Mouse (Mus musculus) adrenal gland, postnatal 36 days (tissue): Measurements from ENCODE around the gene Phlpp1. TPM values are rescaled to one million over a fixed set of nuclear protein-coding genes. Genes with fewer than 3 reads are reported as not detected.
A peak's percentile ranks its signal among the peaks of the same experiment; 100 is the strongest.

ENCODE experiments used
- DNase-seq, 2 experiments: peaks; one replicate each; pipeline ENCODE4 v3.0.0; 2021; ENCODE audit warnings: mixed read lengths in 1 of 2
- long read RNA-seq, 2 experiments: library from polyadenylated mRNA; stranded (forward); transcript quantifications; one replicate each; pipeline ENCODE4 v2.0.0; 2021; ENCODE audit warnings: borderline sequencing depth in 2 of 2
- total RNA-seq, 2 experiments: library from RNA; stranded (reverse); gene quantifications; 2 replicates each; pipeline ENCODE4 v1.2.3; 2021

The Phlpp1 gene
- total RNA-seq = 10 to 100 TPM; 14.3 to 16.9 TPM
- long read RNA-seq, experiment 1, full-length matches to known transcripts = 2 of 5 reads
- long read RNA-seq, experiment 1, partial matches to known transcripts = 2 of 5 reads
- long read RNA-seq, experiment 1, other reads (novel, unspliced or antisense) = 1 of 5 reads
- long read RNA-seq, experiment 2, partial matches to known transcripts = 1 of 1 reads
- long read RNA-seq, experiment 2, other reads (novel, unspliced or antisense) = 0 of 1 reads

GRCm38 (mm10) chr1:106171241-106172220 is at the start of gene Phlpp1:
Phlpp1 (plus strand) TSS chr1:106171752.
- DNase-seq = peak; percentile 100

- DNase-seq = no peak
Observed at GRCm38 (mm10) chr1:106126601-106127000, 45.0 kb upstream of the Phlpp1 start.

- no peak for DNase-seq
Observed at GRCm38 (mm10) chr1:106131697-106132349, 39.7 kb upstream of the Phlpp1 start.

GRCm38 (mm10) chr1:106132350-106132700 is 39.2 kb upstream of the Phlpp1 start:
- DNase-seq = no peak

GRCm38 (mm10) chr1:106138691-106139090 is 32.9 kb upstream of the Phlpp1 start:
- DNase-seq = no peak

GRCm38 (mm10) chr1:106139137-106139536 is 32.4 kb upstream of the Phlpp1 start:
- DNase-seq = no peak

- no peak for DNase-seq
Observed at GRCm38 (mm10) chr1:106142010-106142409, 29.5 kb upstream of the Phlpp1 start.

GRCm38 (mm10) chr1:106144534-106144933 is 27.0 kb upstream of the Phlpp1 start:
- DNase-seq = no peak

- DNase-seq = no peak
Observed at GRCm38 (mm10) chr1:106145055-106145454, 26.5 kb upstream of the Phlpp1 start.

- DNase-seq = no peak
Observed at GRCm38 (mm10) chr1:106145565-106146190, 25.9 kb upstream of the Phlpp1 start.

- no peak for DNase-seq
Observed at GRCm38 (mm10) chr1:106148386-106149380, 22.9 kb upstream of the Phlpp1 start.

GRCm38 (mm10) chr1:106151846-106152245 is 19.7 kb upstream of the Phlpp1 start:
- DNase-seq = peak; percentile 41 to 60

- DNase-seq = no peak
Observed at GRCm38 (mm10) chr1:106152742-106153141, 18.8 kb upstream of the Phlpp1 start.

- DNase-seq = no peak
Observed at GRCm38 (mm10) chr1:106154590-106154989, 17.0 kb upstream of the Phlpp1 start.

GRCm38 (mm10) chr1:106155087-106155567 is 16.4 kb upstream of the Phlpp1 start:
- no peak for DNase-seq

GRCm38 (mm10) chr1:106155702-106156101 is 15.8 kb upstream of the Phlpp1 start:
- DNase-seq = no peak

GRCm38 (mm10) chr1:106157961-106158515 is 13.5 kb upstream of the Phlpp1 start:
- DNase-seq = no peak

GRCm38 (mm10) chr1:106159667-106160066 is 11.9 kb upstream of the Phlpp1 start:
- DNase-seq = no peak

GRCm38 (mm10) chr1:106160916-106161315 is 10.6 kb upstream of the Phlpp1 start:
- no peak for DNase-seq

GRCm38 (mm10) chr1:106162581-106162980 is 9.0 kb upstream of the Phlpp1 start:
- DNase-seq = no peak
